Mouse (Mus musculus): ENCODE measurements at regions not wholly inside any gene's neighbourhood (a gene's known extent, or its start where the extent isn't known, plus 50 kb on each side); places are given as distances from the start of the nearest gene placed in this dataset.

DNA sequence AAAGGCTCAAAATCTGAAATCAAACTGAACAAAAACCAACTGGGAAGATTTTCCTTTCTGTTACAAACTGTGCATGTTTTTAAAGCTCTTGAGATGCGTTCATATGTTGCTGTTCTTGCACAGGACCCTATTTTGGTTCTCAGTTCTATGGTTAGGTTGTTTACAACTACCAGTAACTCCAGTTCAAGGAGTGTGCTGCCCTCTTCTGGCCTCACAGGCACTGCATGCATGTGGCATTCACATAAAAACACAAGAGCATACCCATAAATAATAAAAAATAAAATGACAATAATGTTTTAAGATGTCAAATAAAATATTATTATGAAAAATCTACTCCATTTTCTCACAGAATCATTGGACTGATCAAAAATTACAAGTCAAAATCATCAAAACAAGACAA is 818.9 kb downstream of the Fat4 start:
- WGBS = 92% methylated on average over 1 of the region's 1 CpGs
- no peak overlapping the region for H3K9ac ChIP-seq (ENCODE audit: low read length)
- H3K27me3 ChIP-seq (replicated peaks; ENCODE audit: control insufficient read depth, insufficient read depth, low read length) = no peaks in the 10 kb centered on the region
- H3K4me1 ChIP-seq (replicated peaks; ENCODE audit: control insufficient read depth, insufficient read depth, low read length) = no peaks in the 10 kb centered on the region
- H3K4me2 ChIP-seq (ENCODE audit: low read length) = no peak overlapping the region
- no peak overlapping the region for H3K27ac ChIP-seq (ENCODE audit: low read depth)
- DNase-seq (ENCODE audit: low spot score) (no peak), ATAC-seq (replicated peaks; ENCODE audit: low FRiP score, low TSS enrichment, low read depth) (no peak)
- H3K4me3 ChIP-seq (ENCODE audit: low read depth, low read length) = no peak overlapping the region
- H3K9me3 ChIP-seq (ENCODE audit: control insufficient read depth, low read length) = peaks cover 3% of the 10 kb centered on the region; the same call in 1 of the 2 replicates
- H3K36me3 ChIP-seq (ENCODE audit: control insufficient read depth, insufficient read depth, low read length) = no peaks in the 10 kb centered on the region

DNA sequence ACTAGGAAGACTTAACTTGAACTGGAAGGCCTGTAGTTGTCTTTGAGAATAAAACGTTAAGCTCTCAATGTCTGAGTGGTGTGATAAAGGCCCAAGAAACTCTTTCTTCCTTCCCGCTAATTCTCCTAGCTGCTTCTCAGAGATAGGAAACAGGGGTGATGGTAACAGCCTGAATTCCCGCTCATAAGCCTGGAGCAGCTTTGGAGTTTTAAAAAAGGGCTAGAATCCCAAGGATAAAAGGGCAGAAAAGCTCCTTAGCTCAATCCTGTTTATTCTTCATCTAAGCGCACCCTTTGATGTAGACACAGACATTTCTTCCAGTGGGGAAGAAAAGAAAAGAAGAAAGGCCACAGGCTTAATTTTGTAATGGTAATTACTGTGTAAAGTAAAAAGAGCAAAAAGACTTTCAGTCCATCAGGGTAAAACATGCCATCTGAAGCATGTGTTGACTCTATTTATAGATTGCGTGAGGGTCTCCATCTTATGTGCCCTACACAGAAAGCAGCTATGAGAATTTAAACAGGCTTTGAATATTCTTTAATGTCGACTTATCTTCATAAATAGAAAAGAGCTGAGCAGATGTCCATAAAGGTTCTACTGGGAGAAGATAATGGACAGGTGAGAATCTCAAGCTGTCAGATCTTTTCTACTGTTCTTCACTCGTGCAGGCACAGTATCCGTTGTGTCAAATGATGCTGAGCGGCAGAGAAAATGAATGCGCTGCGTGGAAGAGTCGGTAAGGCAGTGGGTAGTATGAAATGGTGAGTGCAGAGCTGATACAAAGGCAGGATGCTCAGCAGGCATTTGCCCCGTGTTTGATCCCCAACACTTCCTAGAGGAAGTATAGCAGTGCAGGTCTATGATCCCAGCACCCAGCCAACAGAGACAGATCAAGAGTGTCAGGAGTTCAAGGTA is 818.0 kb upstream of the Intu start:
- 79% methylated on average over 13 of the region's 13 CpGs for WGBS
- Histone ChIP-seq H3K9ac (ENCODE audit: low read length) (no peak overlapping the region), H3K27me3 (replicated peaks; ENCODE audit: control insufficient read depth, insufficient read depth, low read length) (no peaks in the 10 kb centered on the region), H3K4me3 (ENCODE audit: low read depth, low read length) (no peak overlapping the region), H3K9me3 (ENCODE audit: control insufficient read depth, low read length) (no peaks in the 10 kb centered on the region), H3K36me3 (ENCODE audit: control insufficient read depth, insufficient read depth, low read length) (no peaks in the 10 kb centered on the region), H3K27ac (ENCODE audit: low read depth) (no peak overlapping the region), H3K4me1 (replicated peaks; ENCODE audit: control insufficient read depth, insufficient read depth, low read length) (no peaks in the 10 kb centered on the region), H3K4me2 (ENCODE audit: low read length) (no peak overlapping the region)
- no peak for ATAC-seq (replicated peaks; ENCODE audit: low FRiP score, low TSS enrichment, low read depth)
- DNase-seq (ENCODE audit: low spot score) = no peak

DNA sequence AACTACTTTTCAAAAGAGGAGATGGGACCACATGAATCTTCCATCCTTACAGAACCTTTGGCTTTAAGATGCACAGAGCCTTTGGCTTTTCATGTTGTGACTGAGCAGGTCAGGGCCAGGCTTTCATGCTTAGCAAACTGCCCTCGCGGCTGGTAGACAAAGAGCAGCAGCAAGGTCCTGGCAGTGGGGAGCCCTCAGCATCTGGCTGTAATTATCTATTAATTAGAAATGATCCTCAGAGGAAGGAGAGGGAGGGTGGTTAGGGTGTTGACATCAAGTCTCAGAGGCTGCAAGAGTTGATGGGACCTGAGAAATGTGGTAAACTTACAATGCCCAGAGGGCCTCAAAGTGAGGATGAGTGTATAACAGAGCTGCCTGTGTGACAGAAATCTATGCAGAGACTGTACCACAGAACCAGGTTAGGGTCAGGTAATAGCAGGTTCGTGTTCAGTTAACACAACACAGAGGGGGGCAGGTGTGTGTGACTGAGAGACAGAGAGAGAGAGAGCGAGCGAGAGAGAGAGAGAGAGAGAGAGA is 817.0 kb upstream of the Intu start:
- DNase-seq (ENCODE audit: low spot score) = no peak
- Histone ChIP-seq H3K4me3 (ENCODE audit: low read depth, low read length) (no peak overlapping the region), H3K27me3 (replicated peaks; ENCODE audit: control insufficient read depth, insufficient read depth, low read length) (no peaks in the 10 kb centered on the region), H3K9me3 (ENCODE audit: control insufficient read depth, low read length) (no peaks in the 10 kb centered on the region), H3K36me3 (ENCODE audit: control insufficient read depth, insufficient read depth, low read length) (no peaks in the 10 kb centered on the region), H3K27ac (ENCODE audit: low read depth) (no peak overlapping the region), H3K9ac (ENCODE audit: low read length) (no peak overlapping the region), H3K4me1 (replicated peaks; ENCODE audit: control insufficient read depth, insufficient read depth, low read length) (no peaks in the 10 kb centered on the region), H3K4me2 (ENCODE audit: low read length) (no peak overlapping the region)
- no peak for ATAC-seq (replicated peaks; ENCODE audit: low FRiP score, low TSS enrichment, low read depth)
- 83% methylated on average over 5 of the region's 5 CpGs for WGBS

DNA sequence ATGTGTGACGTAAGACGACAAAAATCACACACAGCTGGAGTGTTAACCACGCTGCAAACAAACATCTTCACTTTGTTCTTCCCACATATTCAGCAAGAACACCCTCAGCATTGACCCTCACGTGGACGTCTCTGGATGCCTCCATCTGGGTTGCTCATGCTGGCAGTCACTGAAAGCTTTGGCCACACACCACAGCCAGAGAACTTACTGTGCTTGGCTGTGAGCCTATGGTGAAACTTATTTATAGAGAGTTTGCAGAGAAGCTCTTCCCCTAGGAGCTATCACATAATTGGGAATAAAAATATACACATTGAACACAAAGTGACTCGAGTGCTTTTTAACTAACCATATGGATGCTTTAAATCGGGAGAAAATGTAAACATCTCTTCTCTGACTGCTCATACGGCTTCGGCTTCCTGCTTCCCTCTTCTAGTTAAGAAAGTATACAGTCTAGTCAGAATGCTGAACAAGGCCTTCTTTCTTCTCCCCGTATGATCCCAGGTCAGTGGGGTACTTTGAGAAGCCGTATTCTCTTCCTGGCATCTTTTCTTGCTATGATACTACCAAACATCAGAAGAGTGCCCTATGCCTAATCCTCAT is 812.0 kb upstream of the Intu start:
- Histone ChIP-seq H3K4me1 (replicated peaks; ENCODE audit: control insufficient read depth, insufficient read depth, low read length) (no peaks in the 10 kb centered on the region), H3K9ac (ENCODE audit: low read length) (no peak overlapping the region), H3K27me3 (replicated peaks; ENCODE audit: control insufficient read depth, insufficient read depth, low read length) (no peaks in the 10 kb centered on the region), H3K4me2 (ENCODE audit: low read length) (peak overlapping the region; percentile 3; the same call in 1 of the 2 replicates), H3K27ac (ENCODE audit: low read depth) (peak overlapping the region; percentile 3; the same call in 1 of the 2 replicates), H3K9me3 (ENCODE audit: control insufficient read depth, low read length) (no peaks in the 10 kb centered on the region), H3K36me3 (ENCODE audit: control insufficient read depth, insufficient read depth, low read length) (no peaks in the 10 kb centered on the region), H3K4me3 (ENCODE audit: low read depth, low read length) (no peak overlapping the region)
- ATAC-seq (replicated peaks; ENCODE audit: low FRiP score, low TSS enrichment, low read depth) (no peak), DNase-seq (ENCODE audit: low spot score) (no peak)
- 41% methylated on average over 11 of the region's 11 CpGs for WGBS

DNA sequence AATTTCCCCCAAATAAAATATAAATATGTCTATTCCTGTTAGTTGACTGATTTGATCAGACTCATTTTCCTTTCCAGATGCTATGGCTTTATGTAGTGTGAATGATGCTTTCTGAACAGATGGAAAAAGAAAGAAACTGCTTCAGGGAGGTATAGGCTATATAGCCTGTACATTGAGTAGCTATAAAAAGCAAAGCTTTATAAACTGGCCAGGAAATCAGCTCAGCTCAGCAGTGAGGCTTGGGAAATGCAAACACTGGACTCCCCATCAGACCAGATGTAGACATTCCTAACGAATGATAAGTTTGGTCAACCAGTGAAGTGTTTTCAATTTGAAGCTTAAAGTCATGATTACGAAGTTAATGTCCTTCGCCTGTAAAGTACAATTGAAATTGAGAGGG is 805.3 kb upstream of the Intu start:
- no peak overlapping the region for H3K9ac ChIP-seq (ENCODE audit: low read length)
- H3K4me1 ChIP-seq (replicated peaks; ENCODE audit: control insufficient read depth, insufficient read depth, low read length) = no peaks in the 10 kb centered on the region
- H3K27me3 ChIP-seq (replicated peaks; ENCODE audit: control insufficient read depth, insufficient read depth, low read length) = no peaks in the 10 kb centered on the region
- H3K4me2 ChIP-seq (ENCODE audit: low read length) = no peak overlapping the region
- no peak overlapping the region for H3K4me3 ChIP-seq (ENCODE audit: low read depth, low read length)
- WGBS = 60% methylated on average over 3 of the region's 3 CpGs
- no peaks in the 10 kb centered on the region for H3K36me3 ChIP-seq (ENCODE audit: control insufficient read depth, insufficient read depth, low read length)
- DNase-seq (ENCODE audit: low spot score) = no peak
- no peaks in the 10 kb centered on the region for H3K9me3 ChIP-seq (ENCODE audit: control insufficient read depth, low read length)
- ATAC-seq (replicated peaks; ENCODE audit: low FRiP score, low TSS enrichment, low read depth) = no peak
- H3K27ac ChIP-seq (ENCODE audit: low read depth) = no peak overlapping the region

DNA sequence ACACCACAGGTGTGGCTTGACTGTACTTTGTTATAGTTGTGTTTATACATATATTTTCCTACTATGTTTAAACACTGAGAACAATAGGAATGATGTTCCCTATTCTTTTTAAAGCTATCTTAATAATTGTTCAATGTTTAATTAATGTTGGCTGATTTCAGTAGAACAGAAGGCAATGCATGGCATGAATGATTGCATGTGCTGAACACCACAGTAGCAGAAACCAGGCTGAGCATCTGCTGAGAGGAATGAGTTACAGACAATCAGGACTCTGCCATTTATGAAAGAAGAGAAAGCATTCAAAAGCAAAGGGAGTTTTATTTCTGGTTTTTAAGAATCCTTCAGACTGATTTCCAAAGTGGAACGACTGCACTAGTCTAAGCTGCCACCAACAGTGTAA is 794.4 kb upstream of the Intu start:
- Histone ChIP-seq H3K36me3 (ENCODE audit: control insufficient read depth, insufficient read depth, low read length) (no peaks in the 10 kb centered on the region), H3K4me3 (ENCODE audit: low read depth, low read length) (no peak overlapping the region), H3K4me1 (replicated peaks; ENCODE audit: control insufficient read depth, insufficient read depth, low read length) (no peaks in the 10 kb centered on the region), H3K9me3 (ENCODE audit: control insufficient read depth, low read length) (no peaks in the 10 kb centered on the region), H3K27ac (ENCODE audit: low read depth) (no peak overlapping the region), H3K27me3 (replicated peaks; ENCODE audit: control insufficient read depth, insufficient read depth, low read length) (no peaks in the 10 kb centered on the region), H3K4me2 (ENCODE audit: low read length) (no peak overlapping the region), H3K9ac (ENCODE audit: low read length) (no peak overlapping the region)
- 33% methylated on average over 1 of the region's 1 CpGs for WGBS
- ATAC-seq (replicated peaks; ENCODE audit: low FRiP score, low TSS enrichment, low read depth) = no peak
- DNase-seq (ENCODE audit: low spot score) = no peak

DNA sequence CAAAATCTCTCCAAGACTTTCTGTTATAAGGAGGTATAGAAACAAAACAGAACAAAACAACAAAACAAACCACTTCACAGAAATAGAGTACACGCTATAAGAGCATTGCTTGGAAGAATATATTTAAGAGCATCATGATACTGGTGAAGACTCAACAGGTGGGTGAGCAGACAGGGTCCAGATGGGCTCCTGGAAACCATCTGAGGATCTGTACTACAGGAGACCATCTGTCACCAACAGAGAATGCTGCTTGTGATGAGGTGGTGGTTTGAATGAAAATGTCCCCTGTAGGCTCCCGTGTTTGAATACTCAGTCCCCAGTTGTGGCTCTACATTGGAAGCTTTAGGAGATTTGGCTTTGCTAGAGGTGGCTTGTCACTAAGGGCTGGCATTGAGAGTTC is 785.1 kb upstream of the Intu start:
- Histone ChIP-seq H3K4me2 (ENCODE audit: low read length) (no peak overlapping the region), H3K27me3 (replicated peaks; ENCODE audit: control insufficient read depth, insufficient read depth, low read length) (no peaks in the 10 kb centered on the region), H3K9ac (ENCODE audit: low read length) (no peak overlapping the region), H3K4me3 (ENCODE audit: low read depth, low read length) (no peak overlapping the region), H3K4me1 (replicated peaks; ENCODE audit: control insufficient read depth, insufficient read depth, low read length) (no peaks in the 10 kb centered on the region), H3K9me3 (ENCODE audit: control insufficient read depth, low read length) (no peaks in the 10 kb centered on the region), H3K36me3 (ENCODE audit: control insufficient read depth, insufficient read depth, low read length) (no peaks in the 10 kb centered on the region), H3K27ac (ENCODE audit: low read depth) (no peak overlapping the region)
- DNase-seq (ENCODE audit: low spot score) (no peak), ATAC-seq (replicated peaks; ENCODE audit: low FRiP score, low TSS enrichment, low read depth) (no peak)
- 83% methylated on average over 2 of the region's 2 CpGs for WGBS

DNA sequence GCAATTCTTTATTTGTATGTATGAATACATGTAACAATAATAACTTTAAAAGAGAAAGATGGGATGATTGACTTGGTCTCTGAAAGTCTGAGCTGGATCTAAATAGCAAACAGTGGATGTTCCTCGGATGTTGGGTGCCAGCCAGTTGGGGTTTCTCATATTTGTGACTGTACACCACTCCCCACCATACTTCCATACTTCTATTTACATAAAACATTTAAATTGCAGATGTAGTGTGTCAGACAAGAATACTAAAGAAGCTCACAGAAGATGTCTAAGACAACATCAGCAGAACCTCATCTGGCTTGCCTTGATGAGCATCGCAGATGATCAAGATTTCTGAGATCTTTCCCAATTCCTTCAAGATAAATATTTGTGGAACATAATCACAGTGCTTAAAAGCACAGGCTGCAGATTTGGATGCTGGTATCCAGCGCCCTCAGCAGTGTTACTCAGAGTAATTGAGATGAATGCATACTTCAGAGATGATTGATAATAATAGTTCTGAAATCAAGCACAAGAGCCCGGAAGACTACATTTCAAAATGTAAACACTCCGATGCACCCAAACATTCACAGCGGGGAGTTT is 762.0 kb upstream of the Intu start:
- H3K4me1 ChIP-seq (replicated peaks; ENCODE audit: control insufficient read depth, insufficient read depth, low read length) = no peaks in the 10 kb centered on the region
- no peak overlapping the region for H3K4me2 ChIP-seq (ENCODE audit: low read length)
- no peak overlapping the region for H3K27ac ChIP-seq (ENCODE audit: low read depth)
- H3K4me3 ChIP-seq (ENCODE audit: low read depth, low read length) = no peak overlapping the region
- WGBS = 47% methylated on average over 6 of the region's 6 CpGs
- no peaks in the 10 kb centered on the region for H3K27me3 ChIP-seq (replicated peaks; ENCODE audit: control insufficient read depth, insufficient read depth, low read length)
- DNase-seq (ENCODE audit: low spot score) (no peak), ATAC-seq (replicated peaks; ENCODE audit: low FRiP score, low TSS enrichment, low read depth) (no peak)
- H3K9ac ChIP-seq (ENCODE audit: low read length) = no peak overlapping the region
- no peaks in the 10 kb centered on the region for H3K36me3 ChIP-seq (ENCODE audit: control insufficient read depth, insufficient read depth, low read length)
- H3K9me3 ChIP-seq (ENCODE audit: control insufficient read depth, low read length) = no peaks in the 10 kb centered on the region
